Comparison of ENCODE assay signal across 27 mouse cellular contexts in the genomic region with DNA sequence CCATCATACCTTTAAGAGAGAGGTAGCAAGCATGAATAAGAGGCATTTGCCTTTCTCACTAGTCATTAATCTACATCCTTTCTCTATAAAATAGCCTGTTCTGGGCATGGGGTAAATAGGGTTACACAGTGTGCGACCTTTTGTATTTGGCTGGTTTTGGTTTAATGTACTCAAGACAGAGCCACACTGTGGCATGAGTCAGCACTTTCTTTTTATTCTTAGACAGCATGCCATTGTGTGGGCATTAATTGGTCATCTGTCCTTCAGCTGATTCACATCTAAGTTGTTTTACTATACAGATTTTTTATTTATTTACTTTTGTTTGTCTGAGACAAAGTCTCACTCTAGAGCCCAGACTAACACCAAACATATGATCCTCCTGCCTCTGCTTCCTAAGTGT.
"Had no signal": no experiment of that assay in that cellular context is flagged by ENCODE, and none has a peak within 500 bp of the region (broad histone marks: within the 10 kb centered on the region; RNA-seq: fewer than 3 reads in every experiment).

No protein-coding gene starts in this region.

- DNase-seq: gastrocnemius, adult 2 months; gastrocnemius, postnatal 10 days; gastrocnemius, postnatal 25 days; heart, adult 18-20 months; heart, postnatal 10 days; heart, postnatal 4 days; kidney, adult 18-20 months; kidney, adult 9 months; kidney, postnatal 14 days; kidney, postnatal 36 days; layer of hippocampus, adult 9-11 months; layer of hippocampus, postnatal 36 days; left cerebral cortex, postnatal 4 days had no signal

- H3K9ac ChIP-seq: heart, embryonic 12.5 days; hindbrain, embryonic 12.5 days; hindbrain, embryonic 14.5 days; intestine, embryonic 15.5 days; kidney, embryonic 15.5 days; limb, embryonic 13.5 days; limb, embryonic 15.5 days; liver, embryonic 12.5 days had no signal

- H3K36me3 ChIP-seq: heart, embryonic 10.5 days; heart, embryonic 12.5 days; hindbrain, embryonic 10.5 days; hindbrain, embryonic 12.5 days; intestine, embryonic 15.5 days; kidney, embryonic 15.5 days; limb, embryonic 13.5 days; limb, embryonic 15.5 days; liver, embryonic 12.5 days had no signal

- H3K27ac ChIP-seq: gastrocnemius, adult 2 months; heart, embryonic 10.5 days; hindbrain, embryonic 10.5 days; hindbrain, embryonic 12.5 days; hindbrain, embryonic 14.5 days; intestine, embryonic 15.5 days; kidney, embryonic 15.5 days; kidney, postnatal 0 days; limb, embryonic 13.5 days; limb, embryonic 15.5 days had no signal

- ATAC-seq: hindbrain, embryonic 16.5 days; inflammation-experienced regulatory T-cells, adult 6 months; intestine, embryonic 15.5 days; intestine, postnatal 0 days; liver, embryonic 12.5 days had no signal

- H3K4me3 ChIP-seq: gastrocnemius, adult 2 months; heart, embryonic 10.5 days; heart, embryonic 12.5 days; hindbrain, embryonic 10.5 days; hindbrain, embryonic 12.5 days; intestine, embryonic 15.5 days; kidney, embryonic 15.5 days; limb, embryonic 13.5 days; limb, embryonic 15.5 days; liver, embryonic 12.5 days had no signal

- H3K9me3 ChIP-seq: heart, embryonic 10.5 days; hindbrain, embryonic 10.5 days; hindbrain, embryonic 12.5 days; intestine, embryonic 15.5 days; kidney, embryonic 15.5 days; limb, embryonic 13.5 days; limb, embryonic 15.5 days; liver, embryonic 12.5 days had no signal

- H3K27me3 ChIP-seq: heart, embryonic 12.5 days; hindbrain, embryonic 12.5 days; intestine, embryonic 15.5 days; kidney, embryonic 15.5 days; limb, embryonic 13.5 days; limb, embryonic 15.5 days; liver, embryonic 12.5 days had no signal

- H3K4me1 ChIP-seq: hindbrain, embryonic 12.5 days; intestine, embryonic 15.5 days; kidney, embryonic 15.5 days; limb, embryonic 13.5 days; limb, embryonic 15.5 days had no signal
